Mouse (Mus musculus) ES-E14 (cell line): ENCODE results near the gene Phldb1. TPM values are rescaled to one million over a fixed set of nuclear protein-coding genes. Genes with fewer than 3 reads are reported as not detected.

Source experiments
- DNase-seq: peaks from one replicate; pipeline ENCODE4 v3.0.0-alpha.2; 2013; ENCODE audit warnings: low read depth, low spot score
- H3K27ac ChIP-seq: 2 replicates; pipeline ENCODE4 v1.5.1; 2012; ENCODE audit warnings: low read depth, mild to moderate bottlenecking, low read length, moderate library complexity, mixed read lengths; ENCODE audit not compliant: poor library complexity, insufficient read depth, severe bottlenecking
- H3K36me3 ChIP-seq: 2 replicates; pipeline ENCODE4 v1.6.1; 2012; ENCODE audit warnings: mild to moderate bottlenecking, low read length, moderate library complexity, mixed read lengths; ENCODE audit not compliant: control insufficient read depth, poor library complexity, insufficient read depth, severe bottlenecking
- H3K4me1 ChIP-seq, 2 experiments: fragments of 150-350 bp in 1 of 2; sonication (generic) in 1 of 2; 2 replicates each; pipeline ENCODE4 v1.6.1; 2012; ENCODE audit warnings: low read length in 2 of 2, mild to moderate bottlenecking in 1 of 2, mixed read lengths in 1 of 2; ENCODE audit not compliant: control insufficient read depth in 2 of 2, insufficient read depth in 2 of 2, poor library complexity in 1 of 2
- H3K4me3 ChIP-seq, 2 experiments: fragments of 150-350 bp in 1 of 2; sonication (generic) in 1 of 2; 2 replicates each; pipeline ENCODE4 v1.5.1; 2012; ENCODE audit warnings: low read length in 2 of 2, low read depth in 1 of 2, mild to moderate bottlenecking in 1 of 2, mixed read lengths in 1 of 2; ENCODE audit not compliant: insufficient read depth in 1 of 2, poor library complexity in 1 of 2, severe bottlenecking in 1 of 2
- H3K9ac ChIP-seq: 2 replicates; pipeline ENCODE4 v1.6.1; 2012; ENCODE audit warnings: low read depth, mild to moderate bottlenecking, low read length, mixed read lengths; ENCODE audit not compliant: poor library complexity, insufficient read depth, severe bottlenecking
- H3K9me3 ChIP-seq: fragments of 150-350 bp; sonication (generic); 2 replicates; pipeline ENCODE4 v1.6.1; 2012; ENCODE audit warnings: low read depth, mild to moderate bottlenecking, low read length; ENCODE audit not compliant: control insufficient read depth, insufficient read depth
- CHD2 ChIP-seq: IDR thresholded peaks from 2 replicates; pipeline ENCODE4 v1.6.1; 2014; ENCODE audit warnings: mild to moderate bottlenecking, low read depth, low read length, inconsistent platforms
- HCFC1 ChIP-seq: IDR thresholded peaks from 2 replicates; pipeline ENCODE4 v1.6.1; 2012; ENCODE audit warnings: low read length, inconsistent platforms, borderline replicate concordance; ENCODE audit not compliant: insufficient read depth
- MAFK ChIP-seq: IDR thresholded peaks from 2 replicates; pipeline ENCODE4 v1.6.1; 2014; ENCODE audit warnings: mild to moderate bottlenecking, low read depth, low read length, inconsistent platforms; ENCODE audit not compliant: insufficient read depth
- ZC3H11A ChIP-seq: IDR thresholded peaks from 2 replicates; pipeline ENCODE4 v1.6.1; 2012; ENCODE audit warnings: low read depth, mild to moderate bottlenecking, inconsistent platforms, low read length, borderline replicate concordance
- ZNF384 ChIP-seq: IDR thresholded peaks from 2 replicates; pipeline ENCODE4 v1.6.1; 2012; ENCODE audit warnings: low read depth, low read length, inconsistent platforms
- in situ Hi-C, 2 experiments: fragments of 600-800 bp; cut with MboI; formaldehyde crosslinking; loops; one replicate each; pipeline ENCODE4 v1.15.1; 2025; ENCODE audit warnings: low sequenced_read_pairs in 2 of 2, inconsistent platforms in 1 of 2; ENCODE audit not compliant: unreplicated experiment in 2 of 2
- total RNA-seq: library from RNA; depleted of rRNA; stranded (reverse); fragments of 300-350 nt; gene quantifications from 2 replicates; pipeline ENCODE4 v1.2.3, GENCODE M21; 2012

Gene Phldb1
- total RNA-seq, 1 experiment: 44.0 TPM

- Histone ChIP-seq H3K4me3 (no peak overlapping the region), H3K4me1 (peaks cover 0 to 7% of the 10 kb centered on the region in 2 experiments; a peak in 2 of 4 replicates), H3K36me3 (no peaks in the 10 kb centered on the region), H3K27ac (no peak overlapping the region), H3K9ac (no peak overlapping the region), H3K9me3 (no peaks in the 10 kb centered on the region)
- in situ Hi-C loops: no loop called here
- no peak for TF ChIP-seq ZC3H11A
- no peak for TF ChIP-seq CHD2
- TF ChIP-seq ZNF384: no peak
- no peak for TF ChIP-seq MAFK
- TF ChIP-seq HCFC1: no peak
- DNase-seq: no peak
These were observed 86.1 kb downstream of the Phldb1 start for GRCm38 (mm10) chr9:44648881-44649281.

GRCm38 (mm10) chr9:44647656-44648055, 87.3 kb downstream of the Phldb1 start:
- in situ Hi-C loops: no loop called here
- H3K9ac ChIP-seq: no peak overlapping the region
- no peak for DNase-seq
- H3K4me1 ChIP-seq: peaks cover 0 to 7% of the 10 kb centered on the region in 2 experiments; a peak in 2 of 4 replicates
- H3K27ac ChIP-seq: no peak overlapping the region
- no peaks in the 10 kb centered on the region for H3K36me3 ChIP-seq
- H3K4me3 ChIP-seq: no peak overlapping the region
- TF ChIP-seq CHD2 (no peak), HCFC1 (no peak), ZNF384 (no peak), ZC3H11A (no peak), MAFK (no peak)
- no peaks in the 10 kb centered on the region for H3K9me3 ChIP-seq

- H3K27ac ChIP-seq: no peak overlapping the region
- H3K4me1 ChIP-seq: peaks cover 0 to 7% of the 10 kb centered on the region in 2 experiments; a peak in 2 of 4 replicates
- no peak overlapping the region for H3K4me3 ChIP-seq
- no peak for DNase-seq
- H3K9me3 ChIP-seq: no peaks in the 10 kb centered on the region
- no peak for TF ChIP-seq MAFK
- no peak for TF ChIP-seq ZNF384
- no peak for TF ChIP-seq CHD2
- TF ChIP-seq ZC3H11A: no peak
- TF ChIP-seq HCFC1: no peak
- no peaks in the 10 kb centered on the region for H3K36me3 ChIP-seq
- in situ Hi-C loops: no loop called here
- H3K9ac ChIP-seq: no peak overlapping the region
These were observed 88.0 kb downstream of the Phldb1 start for GRCm38 (mm10) chr9:44647026-44647425.

- H3K36me3 ChIP-seq: no peaks in the 10 kb centered on the region
These were observed 88.6 kb downstream of the Phldb1 start for GRCm38 (mm10) chr9:44646366-44646765.

More at GRCm38 (mm10) chr9:44646366-44646765, 88.6 kb downstream of the Phldb1 start:
- Histone ChIP-seq H3K9ac (0 out of 2 replicates have a peak overlapping the region, but pooled peaks have one; percentile 19), H3K27ac (no peak overlapping the region), H3K4me1 (peaks cover 0 to 7% of the 10 kb centered on the region in 2 experiments; a peak in 2 of 4 replicates), H3K9me3 (no peaks in the 10 kb centered on the region), H3K4me3 (peak overlapping the region in 1 of 2 experiments; percentile 17; a peak in 1 of 4 replicates)
- in situ Hi-C loops: no loop called here
- no peak for DNase-seq
- TF ChIP-seq MAFK (no peak), ZC3H11A (no peak), HCFC1 (no peak), CHD2 (no peak), ZNF384 (no peak)
